Mouse (Mus musculus): ENCODE data around the gene Pex12.
A peak's percentile ranks its signal among the peaks of the same experiment; 100 is the strongest.
"Not testable (repeated sequence)": the region's sequence is repeated elsewhere in the genome, so short reads cannot be mapped to it uniquely, and the experiment has no call there.

The Pex12 gene

DNA sequence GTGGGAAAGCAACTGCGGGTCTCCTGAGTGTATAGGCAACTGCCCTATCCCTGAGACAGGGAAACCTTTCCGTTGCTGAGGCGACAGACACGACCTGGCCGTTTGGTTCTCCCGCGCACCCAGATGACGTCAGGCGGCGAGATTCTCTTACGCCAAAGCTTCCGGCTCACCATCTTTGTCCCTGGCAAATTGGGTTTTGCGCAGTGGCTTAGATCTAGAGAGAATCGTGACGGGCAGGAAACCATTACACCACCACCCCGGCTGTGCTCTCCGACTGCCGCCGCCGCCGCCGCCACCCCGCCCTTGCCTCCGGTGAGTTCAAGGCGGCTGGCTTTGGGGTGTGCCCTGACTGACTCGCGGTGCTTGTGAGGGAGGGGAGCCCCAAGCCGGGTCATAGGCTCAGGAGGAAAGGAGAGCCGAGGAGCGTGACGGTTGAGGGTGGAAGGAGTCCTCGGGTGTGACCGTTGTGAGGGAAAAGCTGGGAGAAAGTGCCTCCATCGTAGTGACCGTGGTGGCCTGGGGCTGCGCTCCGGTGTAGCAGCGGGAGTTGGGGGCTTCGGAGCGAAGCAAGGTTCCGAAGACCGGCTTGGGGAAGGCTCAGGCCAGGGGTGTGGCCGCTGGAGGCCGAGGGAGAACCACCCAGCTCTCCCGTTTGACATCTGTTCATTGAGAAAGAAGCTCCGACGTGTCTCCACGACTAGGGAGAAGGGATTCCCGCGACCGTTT is at the start of gene Pex12:
TSS of gene Pex12 (minus strand) at position 61 of the 726 bp plus-strand sequence.
- DNase-seq, result peak; percentile 92

DNA sequence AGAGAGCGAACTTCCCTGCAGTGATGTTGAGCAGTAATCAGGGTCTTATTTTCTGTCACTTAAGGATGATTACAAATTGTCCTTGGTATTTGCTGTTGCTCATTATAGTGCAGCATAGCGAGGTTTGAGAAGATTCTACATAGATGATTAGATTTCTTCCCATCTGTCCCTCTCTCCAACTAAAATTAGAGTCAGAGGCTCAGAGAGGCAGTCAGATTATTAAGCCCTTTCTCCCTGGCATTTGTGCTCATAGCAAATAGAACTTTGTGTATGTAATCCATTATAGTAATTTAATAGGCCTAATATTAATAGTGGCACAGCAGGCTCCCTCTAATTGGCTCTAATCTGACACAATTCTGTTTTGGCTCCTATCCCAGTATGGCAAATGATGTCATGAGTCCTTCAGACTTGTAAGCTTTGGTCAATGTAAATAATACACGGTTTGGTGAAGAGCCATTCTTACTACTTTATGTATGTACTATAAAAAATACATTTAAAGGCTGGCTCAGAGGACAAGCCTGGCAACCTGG is 39.4 kb upstream of the Pex12 start:
- no peak for DNase-seq

DNA sequence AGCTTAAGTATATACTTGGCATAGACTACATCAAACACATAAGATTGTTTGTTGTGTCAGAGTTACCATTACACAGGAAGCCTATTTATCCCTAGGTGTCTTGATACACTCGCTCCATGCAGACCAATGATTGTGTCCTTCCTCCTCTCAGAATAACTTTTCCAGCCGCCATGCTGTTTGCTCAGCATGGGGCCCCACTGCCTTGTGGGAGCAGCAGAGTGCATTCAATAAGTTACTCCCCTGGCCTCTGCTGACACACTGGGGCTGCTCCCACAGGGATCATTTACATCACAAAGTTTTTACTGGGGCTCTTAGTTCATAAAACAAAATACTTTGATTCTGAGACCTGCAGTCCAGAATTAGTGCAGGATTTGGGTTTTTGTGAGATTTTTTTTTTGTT is 37.3 kb upstream of the Pex12 start:
- no peak for DNase-seq

DNA sequence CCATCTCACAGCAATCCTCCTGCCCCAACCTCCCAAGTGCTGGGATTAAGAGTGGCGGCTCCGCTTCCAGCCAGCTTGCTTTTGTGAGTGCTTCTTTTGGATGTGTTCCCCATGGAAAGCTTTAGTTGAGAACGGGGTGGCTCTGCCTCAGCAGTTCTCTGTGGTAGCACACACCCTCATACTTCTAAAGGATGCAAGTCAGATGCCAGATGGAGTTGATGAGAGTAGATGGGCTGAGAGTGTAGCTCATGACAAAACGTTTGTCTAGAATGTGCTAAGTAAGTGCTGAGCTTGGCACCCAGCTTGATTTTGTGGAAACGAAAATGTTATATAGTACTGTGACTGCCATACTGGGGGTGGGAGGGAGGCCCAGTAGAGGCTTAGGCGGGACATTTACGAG is 33.4 kb upstream of the Pex12 start:
- DNase-seq, result no peak

DNA sequence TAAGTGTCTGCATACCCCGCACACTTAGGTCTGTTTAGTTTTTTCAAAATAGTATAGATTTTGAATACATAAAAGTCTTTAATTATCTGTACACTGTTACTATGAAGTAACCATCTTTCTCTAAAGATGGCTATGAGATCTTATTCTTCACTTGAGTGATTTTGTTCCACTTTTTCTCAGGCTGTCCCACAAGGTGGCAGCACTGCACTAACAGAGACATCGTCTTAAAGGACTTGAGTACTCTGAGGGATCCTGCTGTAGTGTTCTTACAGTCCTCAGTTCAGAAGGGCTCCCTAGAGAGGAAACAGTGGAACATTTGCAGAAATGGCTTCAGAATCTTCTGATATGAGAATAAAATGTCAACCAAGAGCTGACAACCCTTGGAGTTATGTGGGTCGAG is 25.0 kb upstream of the Pex12 start:
- peak; percentile 43 for DNase-seq

DNA sequence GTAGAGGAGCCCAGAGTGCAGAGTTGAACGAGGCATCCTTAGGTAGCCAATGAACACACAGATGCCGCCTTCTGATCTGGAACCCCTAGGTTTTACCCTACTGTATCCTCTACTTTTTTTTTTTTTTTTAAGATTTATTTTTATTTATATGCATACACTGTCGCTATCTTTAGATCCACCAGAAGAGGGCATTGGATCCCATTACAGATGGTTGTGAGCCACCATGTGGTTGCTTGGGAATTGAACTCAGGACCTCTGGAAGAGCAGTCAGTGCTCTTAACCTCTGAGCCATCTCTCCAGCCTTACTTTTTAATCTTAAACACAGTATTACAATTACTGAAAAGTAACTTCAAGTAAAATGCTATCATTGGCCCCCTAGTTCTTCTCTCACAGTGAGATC is 24.3 kb upstream of the Pex12 start:
- not testable (repeated sequence) for DNase-seq

DNA sequence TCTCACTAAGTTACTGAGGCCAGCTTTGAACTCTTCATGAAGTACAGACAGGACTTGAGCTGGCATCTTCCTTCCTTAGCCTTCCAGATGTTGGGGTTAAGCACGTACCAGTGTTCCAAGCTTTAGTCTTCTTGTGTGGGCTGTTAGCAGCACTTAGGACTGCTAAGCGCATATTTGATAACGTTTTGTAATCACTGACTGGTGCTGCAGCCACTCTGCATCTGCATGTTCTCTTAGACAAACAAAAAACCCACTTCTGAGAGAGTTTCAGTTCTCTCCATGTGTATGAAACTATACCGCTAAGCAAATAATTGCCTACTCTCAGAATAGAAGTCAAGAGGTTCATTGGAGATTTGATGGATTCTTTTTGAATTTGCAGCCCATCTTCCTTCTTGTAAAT is 16.7 kb upstream of the Pex12 start:
- no peak for DNase-seq

DNA sequence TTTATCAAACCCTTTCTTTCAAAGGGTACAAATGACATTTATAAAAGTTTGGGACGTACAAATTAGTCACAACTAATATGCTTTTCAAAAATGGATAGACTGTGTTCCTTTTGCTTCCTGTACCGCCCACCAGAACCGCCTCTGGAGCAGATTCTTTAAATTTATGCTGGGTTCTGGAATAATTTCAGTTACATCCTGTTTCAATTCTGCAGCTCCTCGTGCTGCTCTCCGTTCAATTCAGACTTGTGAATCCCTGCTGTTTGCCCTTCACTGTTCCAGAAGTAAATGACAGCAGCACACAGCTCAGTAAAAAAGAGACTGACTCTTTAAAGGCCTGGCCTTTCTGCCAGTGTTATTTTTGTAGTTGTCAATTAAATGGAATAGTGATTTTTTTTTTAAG is 10.1 kb upstream of the Pex12 start:
- no peak for DNase-seq

DNA sequence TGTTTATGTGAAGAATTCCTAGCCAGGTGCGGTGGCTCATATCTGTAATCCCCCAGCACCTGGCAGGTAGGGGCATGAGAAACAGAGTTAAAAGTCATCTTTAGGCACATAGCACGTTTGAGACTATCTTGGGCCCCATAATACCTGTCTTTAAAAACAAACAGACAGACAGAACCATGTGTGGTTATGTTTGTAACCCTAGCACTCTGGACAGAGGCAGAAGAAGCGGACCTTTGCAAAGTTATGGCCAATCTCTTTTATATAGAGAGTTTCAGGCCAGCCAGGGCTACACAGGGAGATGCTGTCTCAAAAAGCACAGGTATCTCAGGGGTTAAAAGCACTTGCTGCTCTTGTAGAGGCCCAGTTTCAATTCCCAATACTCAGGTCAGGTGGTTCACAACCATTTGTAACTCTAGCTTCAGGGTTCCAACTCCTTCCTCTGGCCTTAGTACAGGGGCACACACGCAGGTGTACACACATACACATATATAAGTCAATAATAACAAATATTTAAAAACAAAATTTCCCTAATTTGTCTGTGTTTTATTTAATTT is 4.4 kb upstream of the Pex12 start:
- DNase-seq, result no peak

DNA sequence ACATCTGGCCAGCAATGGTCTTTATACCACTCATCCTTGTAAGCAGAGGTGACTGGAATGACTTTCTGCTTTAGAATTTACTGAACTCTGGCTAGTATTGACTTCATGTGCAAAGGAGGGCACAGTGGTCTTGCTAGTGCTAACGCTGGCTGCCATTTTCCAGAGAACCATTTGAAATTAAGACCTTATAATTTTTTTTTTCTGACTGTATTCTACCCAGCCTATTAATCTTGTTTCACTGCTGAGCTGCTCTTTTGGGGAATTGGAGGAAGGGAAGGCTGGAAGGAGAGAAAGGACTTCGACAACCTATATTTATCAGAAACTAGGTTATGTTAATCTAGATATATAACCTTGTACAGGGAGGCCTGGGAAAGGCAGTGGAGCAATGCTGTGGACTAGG is 2.1 kb upstream of the Pex12 start:
- DNase-seq, result no peak

DNA sequence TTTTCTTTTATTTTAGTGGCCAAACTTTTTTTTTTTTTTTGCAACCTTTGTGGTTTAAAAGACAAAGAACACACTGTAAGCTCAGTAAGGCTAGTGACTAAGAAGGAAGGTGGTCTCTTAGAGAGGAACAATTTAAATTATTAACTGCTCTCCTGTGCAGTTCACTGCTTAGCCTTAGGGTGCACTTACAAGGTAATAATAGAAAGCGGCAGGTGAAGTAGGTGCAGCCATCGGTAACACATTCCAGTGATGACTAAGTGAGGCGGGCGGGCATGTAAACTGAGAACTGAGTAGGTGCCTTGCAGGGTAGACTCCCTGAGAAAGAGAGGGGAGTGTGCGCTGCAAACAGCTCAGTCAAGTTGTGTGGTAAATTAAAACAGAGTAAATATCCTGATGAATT is 1.4 kb upstream of the Pex12 start:
- no peak for DNase-seq

DNA sequence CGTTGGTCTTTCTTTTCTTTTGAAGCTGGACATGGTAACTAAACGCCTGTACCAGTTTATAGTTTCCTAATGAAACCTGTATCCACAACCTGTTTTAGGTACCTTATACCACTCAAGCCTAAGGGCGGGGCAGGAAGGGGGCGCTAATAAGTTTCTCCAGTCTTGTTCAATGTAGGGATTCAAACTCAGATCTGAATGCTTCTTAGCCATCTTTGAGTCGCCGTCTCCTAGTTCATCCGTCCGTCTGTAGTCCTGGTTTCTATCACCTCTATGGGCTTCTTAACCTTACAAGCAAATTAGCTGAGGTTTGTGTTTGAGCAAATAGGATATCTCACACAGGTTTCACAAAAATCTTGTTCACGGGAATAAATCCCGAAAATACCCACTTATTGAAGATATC is 262 bp downstream of the Pex12 start:
- peak; percentile 26 for DNase-seq

DNA sequence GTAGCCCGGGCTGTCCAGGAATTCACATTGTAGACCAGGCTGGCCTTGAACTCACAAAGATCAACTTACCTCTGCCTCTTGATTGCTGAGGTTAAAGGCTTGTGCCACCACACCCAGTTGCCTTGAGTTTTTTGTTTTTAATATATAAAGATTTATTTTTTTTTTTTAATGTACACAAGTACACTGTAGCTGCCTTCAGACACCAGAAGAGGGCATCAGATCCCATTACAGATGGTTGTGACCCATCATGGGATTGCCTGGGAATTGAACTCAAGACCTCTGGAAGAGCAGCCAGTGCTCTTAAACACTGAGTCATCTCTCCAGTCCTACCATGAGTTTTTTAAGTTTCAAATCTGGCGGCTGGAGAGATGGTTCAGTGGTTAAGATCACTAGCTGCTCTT is 955 bp downstream of the Pex12 start:
- no peak for DNase-seq

DNA sequence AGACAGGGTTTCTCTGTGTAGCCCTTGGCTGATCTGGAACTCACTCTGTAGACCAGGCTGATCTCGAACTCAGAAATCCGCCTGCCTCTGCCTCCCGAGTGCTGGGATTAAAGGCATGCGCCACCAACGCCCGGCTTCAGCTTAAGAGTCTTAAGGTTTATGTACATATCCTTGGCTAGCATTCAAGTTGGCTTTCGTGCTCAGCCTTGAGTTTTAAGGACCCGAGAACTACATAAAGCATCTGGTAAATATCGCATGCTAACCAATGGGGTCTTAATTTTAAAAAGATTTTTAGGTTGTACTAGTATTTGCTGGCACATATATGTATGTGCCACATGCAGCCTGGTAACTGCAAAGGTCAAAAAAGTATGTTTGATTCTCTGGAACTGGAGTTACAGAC is 2.7 kb downstream of the Pex12 start:
- DNase-seq, result no peak

DNA sequence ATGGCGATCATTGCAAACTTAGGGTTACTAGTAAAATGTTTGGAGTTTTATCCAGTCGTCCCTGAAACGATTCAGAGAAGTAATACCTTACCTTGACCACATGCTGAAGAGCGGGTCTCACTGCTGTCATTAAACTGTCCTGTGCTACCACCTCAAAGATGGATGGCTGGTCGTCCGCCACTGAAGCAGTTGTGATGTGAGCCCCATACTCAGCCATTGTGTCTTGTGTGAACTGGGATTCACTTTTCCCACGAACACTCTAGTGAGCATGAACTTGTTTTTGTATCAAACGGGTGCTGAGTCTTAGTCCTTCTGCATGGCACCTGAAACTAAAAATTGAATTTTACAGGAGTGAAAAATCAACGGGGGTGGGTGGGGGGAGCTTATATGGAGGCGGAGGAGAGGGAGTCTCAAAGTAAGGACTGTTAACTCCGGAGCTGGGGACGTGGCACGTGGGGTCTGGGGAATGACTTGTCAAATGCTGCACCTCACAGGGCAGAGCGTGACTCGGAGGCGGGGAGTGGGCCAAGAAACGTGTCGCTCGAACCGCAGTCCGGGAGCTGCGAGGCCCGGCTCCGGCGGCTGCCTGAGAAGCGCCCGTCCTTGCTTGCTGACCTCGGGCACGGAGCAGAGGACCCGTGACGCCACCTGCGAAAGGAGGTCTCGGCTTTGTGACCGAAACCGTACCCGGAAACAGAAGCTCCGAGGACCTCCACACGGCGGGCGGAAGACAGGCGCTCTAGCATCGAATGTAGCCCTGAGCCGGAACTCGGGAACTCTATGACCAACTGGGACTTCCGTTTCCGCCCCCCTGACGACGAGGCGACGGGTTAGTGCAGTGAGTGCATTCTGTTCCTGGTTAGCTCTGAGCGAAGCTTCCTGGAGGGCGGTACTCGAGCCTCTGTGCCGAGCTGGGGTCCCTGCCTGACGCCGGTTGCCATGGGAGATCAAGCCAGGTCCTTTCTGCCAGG is 3.9 kb downstream of the Pex12 start, which contains the start of gene Ap2b1:
TSS of gene Ap2b1 (plus strand) at position 800 of the 971 bp plus-strand sequence.
- DNase-seq, result peak; percentile 90

DNA sequence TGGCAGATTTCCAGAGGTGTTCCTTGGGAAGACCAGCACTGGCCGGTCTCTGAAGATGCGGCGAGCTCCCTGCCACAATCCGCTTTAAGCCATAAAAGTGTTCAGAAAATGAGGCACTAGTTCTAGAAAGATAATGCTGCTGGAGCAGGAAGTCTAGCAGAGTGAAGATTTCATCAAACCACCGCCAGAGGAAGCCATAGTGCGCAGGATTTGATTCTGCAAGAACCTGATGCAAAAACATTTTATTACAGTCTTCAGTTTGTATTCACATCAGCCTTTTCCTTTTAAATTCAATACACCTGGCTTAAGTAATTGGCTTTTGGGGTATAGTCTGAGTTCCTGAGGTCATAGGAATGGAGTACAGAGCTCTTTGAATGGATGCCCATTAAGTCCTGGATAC is 4.6 kb downstream of the Pex12 start:
- no peak for DNase-seq

DNA sequence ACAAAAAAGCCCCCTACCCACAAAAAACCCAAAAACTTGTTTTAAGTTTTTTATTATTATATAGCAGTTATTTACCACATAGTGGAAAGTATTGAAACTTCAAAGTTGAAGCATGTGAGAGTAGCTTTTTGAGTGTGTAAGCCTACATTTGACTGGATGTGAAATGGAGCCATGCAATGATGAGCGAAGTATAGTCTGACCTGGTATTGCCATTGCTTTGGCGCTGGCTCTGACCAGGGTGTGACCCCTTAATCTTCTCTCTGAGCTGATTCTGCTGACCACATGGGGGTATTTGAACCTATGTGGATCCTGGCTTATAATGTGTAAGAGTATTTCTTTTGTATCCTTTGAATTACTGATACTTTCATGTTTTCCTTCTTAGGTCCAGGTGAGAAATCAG is 8.3 kb downstream of the Pex12 start:
- DNase-seq, result no peak

DNA sequence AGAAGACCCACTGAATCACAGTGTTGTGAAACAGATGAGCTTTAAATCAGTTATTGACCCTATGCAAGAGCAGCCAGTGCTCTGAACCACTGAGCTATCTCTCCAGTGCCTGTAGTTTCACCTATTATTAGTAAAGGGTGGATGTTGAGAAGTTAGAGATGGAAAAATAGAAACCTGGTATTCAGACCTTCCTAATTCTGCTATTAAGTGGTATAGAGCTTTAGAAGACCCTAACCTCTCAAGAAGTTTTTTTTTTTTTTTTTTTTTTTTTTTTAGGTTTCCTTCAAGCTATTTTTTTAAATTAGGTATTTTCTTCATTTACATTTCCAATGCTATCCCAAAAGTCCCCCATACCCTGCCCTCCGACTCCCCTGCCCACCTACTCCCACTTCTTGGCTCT is 9.2 kb downstream of the Pex12 start:
- DNase-seq, result no peak

DNA sequence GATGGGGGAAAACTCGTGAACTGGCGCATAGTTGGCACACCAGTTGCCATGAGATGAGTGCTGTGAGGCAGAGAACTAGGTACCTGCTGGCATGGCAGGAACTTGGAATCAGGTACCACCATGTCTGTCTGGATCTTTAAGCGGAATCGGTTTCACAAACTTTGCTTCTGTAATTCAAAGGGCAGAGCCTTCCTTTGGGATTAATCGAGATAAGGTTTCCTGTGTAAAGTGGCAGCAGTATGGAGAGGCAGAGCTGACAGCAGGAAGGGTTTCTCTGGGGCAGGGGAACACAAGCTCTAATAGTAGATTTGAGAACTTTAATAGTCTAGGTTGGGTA is 10.2 kb downstream of the Pex12 start:
- DNase-seq, result no peak

DNA sequence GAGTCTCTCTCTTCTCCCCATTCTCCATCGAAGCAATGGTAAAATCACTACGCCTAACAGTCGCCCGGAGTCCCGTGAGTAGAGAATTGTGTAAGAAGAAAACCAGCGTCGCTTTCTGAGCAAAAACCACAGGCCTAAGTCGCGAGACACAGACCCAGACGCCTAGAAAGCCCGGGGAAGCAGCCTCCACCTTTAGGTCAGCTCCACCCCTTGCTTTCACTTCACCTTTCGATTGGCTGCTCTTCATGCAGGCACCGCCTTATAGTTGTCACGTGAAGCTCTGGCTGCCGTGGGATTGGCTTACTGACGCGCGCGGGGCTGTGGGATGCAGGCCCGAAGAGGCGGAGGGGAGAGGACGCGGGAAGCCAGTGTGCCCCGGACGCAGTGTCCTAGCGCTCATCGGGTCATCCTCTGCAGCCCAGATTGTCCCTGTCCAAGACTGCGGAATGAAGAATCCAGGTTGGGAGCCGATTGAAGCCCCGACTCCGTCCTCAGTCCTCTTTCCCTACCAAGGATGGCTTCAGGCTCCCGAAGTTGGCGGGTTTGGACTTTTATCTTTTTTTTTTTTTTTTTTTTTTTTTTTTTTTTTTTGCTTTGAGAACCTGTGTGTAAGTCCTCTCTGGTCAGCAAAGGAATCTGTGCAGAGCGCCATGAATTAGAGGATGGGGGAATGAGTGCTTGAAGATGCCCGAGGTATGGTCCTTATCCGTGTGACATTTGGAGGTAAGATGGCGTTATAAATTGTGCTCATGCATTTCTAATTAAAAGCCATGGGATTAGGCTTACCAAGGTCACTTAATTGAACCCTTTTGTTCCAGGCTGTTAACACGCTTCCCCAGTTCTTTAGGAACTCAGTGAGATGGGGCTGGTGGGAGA is 10.8 kb downstream of the Pex12 start:
- DNase-seq, result peak; percentile 93

DNA sequence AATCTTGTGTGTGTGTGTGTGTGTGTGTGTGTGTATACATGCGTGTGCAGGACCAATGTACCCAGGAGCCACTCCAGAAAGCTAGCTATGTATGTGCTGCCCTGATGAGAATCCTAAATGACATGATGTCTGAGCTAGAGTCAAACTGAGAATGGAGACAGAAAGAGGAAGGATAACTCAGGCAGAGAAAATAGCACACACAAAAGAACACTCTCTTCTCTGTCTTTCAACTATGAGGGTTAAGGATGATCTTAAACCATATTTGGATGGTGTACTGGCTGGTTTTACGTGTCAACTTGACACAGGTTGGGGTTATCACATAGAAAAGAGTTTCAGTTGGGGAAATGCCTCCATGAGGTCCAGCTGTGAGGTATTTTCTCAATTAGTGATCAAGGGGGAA is 12.8 kb downstream of the Pex12 start:
- DNase-seq, result no peak

DNA sequence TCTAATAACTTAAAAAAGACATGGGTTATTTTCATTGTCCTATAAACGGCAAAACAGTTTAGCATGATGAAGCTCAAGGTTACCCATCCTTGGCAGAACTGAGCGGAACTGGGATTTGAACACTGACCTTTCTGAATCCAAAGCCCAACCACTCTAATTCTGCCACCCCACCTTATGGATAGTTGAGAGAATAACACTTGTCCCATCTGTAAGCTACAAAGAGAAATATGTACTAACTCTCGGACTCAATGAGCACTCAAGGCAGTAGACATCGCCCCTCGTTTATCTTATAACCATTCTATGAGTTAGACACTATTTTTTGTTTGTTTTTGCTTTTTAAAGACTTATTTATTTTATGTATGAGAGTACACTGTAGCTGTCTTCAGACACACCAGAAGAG is 13.3 kb downstream of the Pex12 start:
- DNase-seq, result no peak

DNA sequence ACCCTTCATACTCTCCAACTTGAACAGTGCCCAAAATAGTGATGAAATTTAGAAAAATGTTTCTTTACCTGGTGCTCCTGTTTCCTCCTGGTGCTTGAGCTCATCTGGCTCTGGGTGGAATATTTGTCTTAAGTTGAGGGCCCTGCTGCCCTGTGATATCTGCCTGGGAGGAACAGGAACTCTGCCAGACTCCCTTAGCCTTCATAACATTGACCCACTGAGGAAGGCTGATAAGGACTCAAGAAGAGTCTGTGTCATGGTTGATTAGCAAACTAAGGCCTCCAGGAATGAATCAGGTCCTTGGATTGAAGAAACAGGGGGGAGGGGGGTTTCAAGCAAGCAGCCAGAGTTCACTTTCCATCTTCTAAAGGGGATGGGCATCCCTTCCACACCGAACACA is 15.8 kb downstream of the Pex12 start, which contains the start of gene Slfn14:
TSS of gene Slfn14 (minus strand) at position 161 of the 400 bp plus-strand sequence.
- no peak for DNase-seq

Measured in cerebellum, adult 11 months (tissue).